Mouse (Mus musculus) spleen, adult 2 months (tissue): Measurements from ENCODE around the gene Fnbp1. TPM values are rescaled to one million over a fixed set of nuclear protein-coding genes. Genes with fewer than 3 reads are reported as not detected.

ENCODE experiments used
- DNase-seq, 2 experiments: peaks; one replicate each; pipeline versions ENCODE4 v3.0.0 to v3.0.0-alpha.2; 2012 to 2021; ENCODE audit warnings: low spot score in 2 of 2, low read depth in 1 of 2
- H3K27ac ChIP-seq: fragments of 200-500 bp; 2 replicates; pipeline ENCODE4 v1.5.1; 2012; ENCODE audit warnings: low read length, inconsistent platforms; ENCODE audit not compliant: insufficient read depth
- H3K27me3 ChIP-seq: fragments of 200-500 bp; 2 replicates; pipeline ENCODE4 v1.6.1; 2012; ENCODE audit warnings: mild to moderate bottlenecking, moderate library complexity, low read length, inconsistent platforms; ENCODE audit not compliant: control insufficient read depth, insufficient read depth
- H3K36me3 ChIP-seq: fragments of 200-500 bp; 2 replicates; pipeline ENCODE4 v1.6.1; 2012; ENCODE audit warnings: mild to moderate bottlenecking, low read length, inconsistent platforms; ENCODE audit not compliant: control insufficient read depth, insufficient read depth
- H3K4me1 ChIP-seq: fragments of 200-500 bp; 2 replicates; pipeline ENCODE4 v1.6.1; 2011; ENCODE audit warnings: inconsistent platforms; ENCODE audit not compliant: control insufficient read depth, insufficient read depth, insufficient read length
- H3K4me3 ChIP-seq: fragments of 200-500 bp; 2 replicates; pipeline ENCODE4 v1.5.1; 2011; ENCODE audit warnings: mild to moderate bottlenecking, inconsistent platforms; ENCODE audit not compliant: insufficient read depth, insufficient read length; ENCODE audit errors: extremely low read depth
- CTCF ChIP-seq: fragments of 200-500 bp; IDR thresholded peaks from 2 replicates; pipeline ENCODE4 v1.5.1; 2011; ENCODE audit warnings: mild to moderate bottlenecking, inconsistent platforms; ENCODE audit not compliant: insufficient read depth, insufficient read length, insufficient replicate concordance; ENCODE audit errors: extremely low read depth
- POLR2A ChIP-seq: fragments of 200-500 bp; IDR thresholded peaks from 2 replicates; pipeline ENCODE4 v1.6.1; 2011; ENCODE audit warnings: low read depth, low read length, inconsistent platforms
- WGBS: fragments of 180-500 bp; shearing (Covaris S2); methylation state at CpG from one replicate; pipeline ENCODE4 v1.1.7; 2018; 5-methylcytosine and 5-hydroxymethylcytosine counted together
- polyA plus RNA-seq: library from polyadenylated mRNA; depleted of rRNA; stranded (reverse); fragments of >200 nt; gene quantifications from 2 replicates; pipeline ENCODE4 v1.2.3, GENCODE M21; 2012

Fnbp1 gene
- polyA plus RNA-seq, 1 experiment = 78.7 TPM

GRCm38 (mm10) chr2:31088871-31089270 is 52.9 kb downstream of the Fnbp1 start:
- Histone ChIP-seq H3K27ac (peak overlapping the region; percentile 68), H3K4me3 (no peak overlapping the region), H3K4me1 (peaks cover 46% of the 10 kb centered on the region; the same call in 1 of the 2 replicates), H3K27me3 (no peaks in the 10 kb centered on the region), H3K36me3 (peaks cover 10% of the 10 kb centered on the region)
- TF ChIP-seq POLR2A (no peak), CTCF (no peak)
- WGBS = 59% methylated on average over 8 of the region's 8 CpGs
- DNase-seq = no peak

DNA sequence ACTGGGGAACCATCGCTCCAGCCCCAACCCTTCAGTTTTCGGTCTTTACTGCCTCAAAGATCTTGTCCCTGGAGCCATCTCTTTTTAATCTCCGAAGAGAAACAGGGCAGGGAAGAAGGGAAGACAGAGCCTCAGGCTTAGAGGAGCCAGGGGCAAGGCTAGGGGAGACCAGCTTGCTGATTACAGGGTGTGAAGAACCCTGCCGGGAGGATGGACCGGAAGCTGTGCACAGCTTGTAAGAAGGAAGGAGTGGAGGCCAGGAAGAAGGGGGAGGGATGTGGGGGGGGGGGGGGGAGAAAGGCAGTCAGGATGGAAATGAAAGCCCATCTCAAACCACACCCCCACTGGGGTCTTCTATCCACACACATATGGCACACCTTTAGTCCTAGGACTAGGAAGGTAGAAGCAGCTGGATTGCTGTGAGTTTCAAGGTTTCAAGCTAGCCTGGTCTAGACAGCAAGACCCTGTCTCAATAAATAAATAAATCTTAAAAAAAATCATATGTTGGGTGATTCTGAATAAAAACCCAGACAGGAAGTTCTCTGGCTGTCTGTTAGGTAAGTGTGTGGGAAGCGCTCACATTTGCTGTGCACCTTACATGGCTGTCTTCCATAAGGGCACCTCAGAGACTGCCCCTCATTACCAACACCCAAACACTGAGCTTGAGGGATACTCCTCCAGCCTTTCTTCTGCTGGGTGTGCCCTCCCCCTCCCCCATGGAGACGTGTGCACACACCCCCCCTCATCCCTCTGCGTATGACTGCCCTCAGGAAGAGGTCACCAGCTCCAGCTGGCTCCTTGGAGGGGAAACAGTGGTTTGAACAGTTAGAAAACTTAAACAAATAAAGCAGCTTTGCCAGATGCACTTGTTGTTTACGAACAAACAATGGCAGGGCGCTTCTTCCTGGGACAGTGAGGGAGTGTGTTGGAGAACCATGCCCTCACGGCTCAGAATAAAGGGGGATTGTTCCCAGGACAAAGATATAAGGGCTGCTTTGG is 53.8 kb downstream of the Fnbp1 start:
- peaks cover 10% of the 10 kb centered on the region for H3K36me3 ChIP-seq
- DNase-seq = peak in 1 of 2 experiments; percentile 36
- H3K27me3 ChIP-seq = no peaks in the 10 kb centered on the region
- TF ChIP-seq CTCF (no peak), POLR2A (no peak)
- H3K4me3 ChIP-seq = no peak overlapping the region
- WGBS = 20% methylated on average over 11 of the region's 11 CpGs
- H3K27ac ChIP-seq = peak overlapping the region; percentile 69
- H3K4me1 ChIP-seq = peaks cover 53% of the 10 kb centered on the region; the same call in 1 of the 2 replicates

DNA sequence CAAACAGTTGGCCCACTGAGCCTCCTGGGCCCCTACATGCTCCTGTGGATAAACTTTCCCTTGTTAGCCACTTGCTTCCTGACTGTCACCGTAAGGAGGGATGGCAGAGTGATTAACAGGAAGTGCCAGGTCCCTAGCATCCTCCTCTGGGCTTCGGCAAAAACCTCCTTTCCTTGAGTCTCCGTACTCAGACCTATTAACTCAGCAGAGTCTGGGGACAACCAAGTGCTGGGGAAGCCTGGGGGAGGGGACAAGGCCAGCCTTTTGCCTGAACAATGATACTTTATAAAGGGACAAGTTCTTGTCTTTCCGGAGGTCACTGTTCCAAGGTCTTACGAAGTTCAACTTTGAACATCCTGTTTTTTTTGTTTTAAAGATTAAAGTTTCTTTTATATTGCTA is 54.7 kb downstream of the Fnbp1 start:
- DNase-seq = no peak
- H3K36me3 ChIP-seq = peaks cover 8% of the 10 kb centered on the region; the same call in 1 of the 2 replicates
- no peaks in the 10 kb centered on the region for H3K27me3 ChIP-seq
- peak overlapping the region; percentile 77 for H3K27ac ChIP-seq
- TF ChIP-seq CTCF = no peak
- no peak for TF ChIP-seq POLR2A
- H3K4me1 ChIP-seq = peaks cover 59% of the 10 kb centered on the region; the same call in 1 of the 2 replicates
- H3K4me3 ChIP-seq = no peak overlapping the region
- 21% methylated on average over 5 of the region's 5 CpGs for WGBS

DNA sequence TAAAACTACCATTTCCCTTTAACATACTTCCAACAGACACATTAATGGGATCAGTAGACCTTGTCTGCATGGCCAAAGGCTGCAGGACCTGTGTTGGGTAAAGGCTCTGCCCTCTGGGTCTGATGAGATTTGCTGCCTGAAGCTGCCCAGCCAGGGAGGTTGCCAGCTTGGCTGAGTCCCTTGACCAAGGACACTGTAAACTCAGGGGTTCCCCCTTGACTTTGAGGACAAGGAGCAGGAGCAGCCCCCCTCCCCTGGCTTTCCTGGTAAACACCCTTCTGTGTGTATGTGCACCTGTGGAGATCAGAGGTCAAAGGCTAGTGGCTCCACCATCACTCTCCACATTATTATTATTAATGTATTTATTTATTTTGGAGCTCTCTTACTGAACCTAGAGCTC is 55.3 kb downstream of the Fnbp1 start:
- TF ChIP-seq CTCF (no peak), POLR2A (no peak)
- H3K27ac ChIP-seq = peak overlapping the region; percentile 77
- DNase-seq = no peak
- no peaks in the 10 kb centered on the region for H3K27me3 ChIP-seq
- H3K36me3 ChIP-seq = peaks cover 8% of the 10 kb centered on the region; the same call in 1 of the 2 replicates
- peaks cover 63% of the 10 kb centered on the region; the same call in 1 of the 2 replicates for H3K4me1 ChIP-seq
- no peak overlapping the region for H3K4me3 ChIP-seq

- Histone ChIP-seq H3K4me1 (peaks cover 58% of the 10 kb centered on the region; the same call in 1 of the 2 replicates), H3K36me3 (peaks cover 8% of the 10 kb centered on the region), H3K27ac (peak overlapping the region; percentile 78), H3K27me3 (no peaks in the 10 kb centered on the region), H3K4me3 (no peak overlapping the region)
- DNase-seq = no peak
- TF ChIP-seq CTCF = no peak
- TF ChIP-seq POLR2A = no peak
- WGBS = 76% methylated on average over 9 of the region's 9 CpGs
These were observed 57.5 kb downstream of the Fnbp1 start for GRCm38 (mm10) chr2:31084169-31084850.

- no peaks in the 10 kb centered on the region for H3K27me3 ChIP-seq
- TF ChIP-seq POLR2A = no peak
- no peak for TF ChIP-seq CTCF
- H3K36me3 ChIP-seq = peaks cover 6% of the 10 kb centered on the region
- H3K4me1 ChIP-seq = peaks cover 51% of the 10 kb centered on the region; the same call in 1 of the 2 replicates
- H3K27ac ChIP-seq = peak overlapping the region; percentile 78
- 81% methylated on average over 8 of the region's 8 CpGs for WGBS
- DNase-seq = no peak
- H3K4me3 ChIP-seq = no peak overlapping the region
These were observed 58.4 kb downstream of the Fnbp1 start for GRCm38 (mm10) chr2:31083372-31083771.
